Mouse (Mus musculus) midbrain, embryonic 16.5 days (tissue): ENCODE data around the gene A930002H24Rik. TPM values are rescaled to one million over a fixed set of nuclear protein-coding genes. Genes with fewer than 3 reads are reported as not detected.

Experiments
- ATAC-seq: fragments of 200-750 bp; cut with Nextera tagmentation; 2 replicates; pipeline ENCODE4 v1.8.0; 2017; ENCODE audit warnings: moderate TSS enrichment
- H3K27ac ChIP-seq: fragments of 300-500 bp; sonication (generic); 2 replicates; pipeline ENCODE4 v1.5.1; 2014; ENCODE audit warnings: mild to moderate bottlenecking, low read length, mixed read lengths
- H3K27me3 ChIP-seq: fragments of 300-500 bp; sonication (generic); 2 replicates; pipeline ENCODE4 v1.6.1; 2014; ENCODE audit warnings: low read depth, low read length, mixed read lengths; ENCODE audit not compliant: control insufficient read depth, insufficient read depth
- H3K36me3 ChIP-seq: fragments of 300-500 bp; sonication (generic); 2 replicates; pipeline ENCODE4 v1.6.1; 2014; ENCODE audit warnings: mild to moderate bottlenecking, low read length, moderate library complexity, mixed read lengths; ENCODE audit not compliant: control insufficient read depth, insufficient read depth
- H3K4me1 ChIP-seq: fragments of 300-500 bp; sonication (generic); 2 replicates; pipeline ENCODE4 v1.6.1; 2014; ENCODE audit warnings: mild to moderate bottlenecking, low read length, mixed read lengths; ENCODE audit not compliant: control insufficient read depth, insufficient read depth
- H3K4me2 ChIP-seq: fragments of 300-500 bp; sonication (generic); 2 replicates; pipeline ENCODE4 v1.6.1; 2014; ENCODE audit warnings: mild to moderate bottlenecking, low read length, mixed read lengths
- H3K4me3 ChIP-seq: fragments of 300-500 bp; sonication (generic); 2 replicates; pipeline ENCODE4 v1.5.1; 2014; ENCODE audit warnings: low read depth, mild to moderate bottlenecking, low read length, moderate library complexity, mixed read lengths
- H3K9ac ChIP-seq: fragments of 300-500 bp; sonication (generic); 2 replicates; pipeline ENCODE4 v1.6.1; 2014; ENCODE audit warnings: low read depth, low read length, mixed read lengths
- H3K9me3 ChIP-seq: fragments of 300-500 bp; sonication (generic); replicated peaks from 2 replicates; pipeline ENCODE4 v1.6.1; 2014; ENCODE audit warnings: mild to moderate bottlenecking, low read length, mixed read lengths; ENCODE audit not compliant: control insufficient read depth, poor library complexity, severe bottlenecking
- WGBS: fragments of 180-500 bp; shearing (Covaris S2); extraction: QIAGEN DNeasy Blood & Tissue Kit; methylation state at CpG from one replicate; pipeline ENCODE4 v1.1.7; 2014; 5-methylcytosine and 5-hydroxymethylcytosine counted together
- polyA plus RNA-seq: library from polyadenylated mRNA; unstranded; fragments of >200 nt; fragmentation: Nextera tagmentation; extraction: Ambion mirVana; gene quantifications from 2 replicates; pipeline ENCODE4 v1.2.1, GENCODE M21; 2015

A930002H24Rik gene
- polyA plus RNA-seq, result 2.3 and 2.9 TPM in 2 replicates

- Histone ChIP-seq H3K4me3 (peak within 1 kb of the TSS; percentile 66), H3K27me3 (no peaks in the 10 kb centered on the region), H3K4me1 (peaks cover 12% of the 10 kb centered on the region), H3K9me3 (no peaks in the 10 kb centered on the region), H3K36me3 (no peaks in the 10 kb centered on the region), H3K4me2 (peak within 1 kb of the TSS; percentile 77), H3K27ac (peak within 1 kb of the TSS; percentile 87), H3K9ac (peak within 1 kb of the TSS; percentile 81)
- under 1% methylated on average over 41 of the region's 55 CpGs for WGBS
- peak; percentile 100 for ATAC-seq
Measured at GRCm38 (mm10) chr17:63863647-63864149, at the start of gene A930002H24Rik. Gene A930002H24Rik, minus strand, starts transcription at chr17:63863791.

GRCm38 (mm10) chr17:63909297-63909696 lies 45.7 kb upstream of the A930002H24Rik start:
- H3K4me2 ChIP-seq, result no peak overlapping the region
- no peak overlapping the region for H3K27ac ChIP-seq
- no peak overlapping the region for H3K9ac ChIP-seq
- H3K4me3 ChIP-seq, result no peak overlapping the region
- H3K27me3 ChIP-seq, result no peaks in the 10 kb centered on the region
- ATAC-seq, result no peak
- H3K4me1 ChIP-seq, result no peaks in the 10 kb centered on the region
- H3K9me3 ChIP-seq, result no peaks in the 10 kb centered on the region
- H3K36me3 ChIP-seq, result peaks cover 3% of the 10 kb centered on the region; the same call in 1 of the 2 replicates
- over 99% methylated on average over 4 of the region's 4 CpGs for WGBS

- Histone ChIP-seq H3K27ac (no peak overlapping the region), H3K4me1 (no peaks in the 10 kb centered on the region), H3K4me2 (no peak overlapping the region), H3K27me3 (no peaks in the 10 kb centered on the region), H3K36me3 (no peaks in the 10 kb centered on the region), H3K9ac (no peak overlapping the region), H3K4me3 (no peak overlapping the region), H3K9me3 (no peaks in the 10 kb centered on the region)
- WGBS, result 69% methylated on average over 7 of the region's 7 CpGs
- no peak for ATAC-seq
Measured at GRCm38 (mm10) chr17:63897050-63897449, 33.5 kb upstream of the A930002H24Rik start.

GRCm38 (mm10) chr17:63895829-63896228 lies 32.2 kb upstream of the A930002H24Rik start:
- Histone ChIP-seq H3K4me2 (no peak overlapping the region), H3K9ac (no peak overlapping the region), H3K27ac (no peak overlapping the region), H3K27me3 (no peaks in the 10 kb centered on the region), H3K9me3 (no peaks in the 10 kb centered on the region), H3K4me1 (no peaks in the 10 kb centered on the region), H3K4me3 (no peak overlapping the region), H3K36me3 (no peaks in the 10 kb centered on the region)
- no peak for ATAC-seq
- WGBS, result 89% methylated on average over 3 of the region's 3 CpGs

- ATAC-seq, result no peak
- no peak overlapping the region for H3K9ac ChIP-seq
- no peaks in the 10 kb centered on the region for H3K36me3 ChIP-seq
- no peaks in the 10 kb centered on the region for H3K9me3 ChIP-seq
- no peak overlapping the region for H3K4me2 ChIP-seq
- H3K27ac ChIP-seq, result no peak overlapping the region
- H3K27me3 ChIP-seq, result no peaks in the 10 kb centered on the region
- no peaks in the 10 kb centered on the region for H3K4me1 ChIP-seq
- no peak overlapping the region for H3K4me3 ChIP-seq
Measured at GRCm38 (mm10) chr17:63890611-63891010, 27.0 kb upstream of the A930002H24Rik start.

- H3K4me3 ChIP-seq, result no peak overlapping the region
Measured at GRCm38 (mm10) chr17:63886988-63887387, 23.4 kb upstream of the A930002H24Rik start.

GRCm38 (mm10) chr17:63880009-63880408 lies 16.4 kb upstream of the A930002H24Rik start:
- Histone ChIP-seq H3K4me3 (no peak overlapping the region), H3K27ac (no peak overlapping the region), H3K27me3 (no peaks in the 10 kb centered on the region), H3K9ac (no peak overlapping the region), H3K9me3 (no peaks in the 10 kb centered on the region), H3K4me2 (no peak overlapping the region), H3K4me1 (no peaks in the 10 kb centered on the region), H3K36me3 (no peaks in the 10 kb centered on the region)
- WGBS, result 83% methylated on average over 4 of the region's 4 CpGs
- no peak for ATAC-seq

More at GRCm38 (mm10) chr17:63886988-63887387, 23.4 kb upstream of the A930002H24Rik start:
- Histone ChIP-seq H3K9ac (no peak overlapping the region), H3K27me3 (no peaks in the 10 kb centered on the region), H3K4me2 (no peak overlapping the region), H3K36me3 (no peaks in the 10 kb centered on the region), H3K27ac (no peak overlapping the region), H3K4me1 (no peaks in the 10 kb centered on the region), H3K9me3 (no peaks in the 10 kb centered on the region)
- no peak for ATAC-seq
- WGBS, result 93% methylated on average over 2 of the region's 2 CpGs

- H3K27ac ChIP-seq, result no peak overlapping the region
- WGBS, result 76% methylated on average over 4 of the region's 4 CpGs
- no peak overlapping the region for H3K4me3 ChIP-seq
- no peaks in the 10 kb centered on the region for H3K9me3 ChIP-seq
- H3K4me1 ChIP-seq, result no peaks in the 10 kb centered on the region
- H3K4me2 ChIP-seq, result no peak overlapping the region
- no peaks in the 10 kb centered on the region for H3K27me3 ChIP-seq
- ATAC-seq, result no peak
- H3K9ac ChIP-seq, result no peak overlapping the region
- no peaks in the 10 kb centered on the region for H3K36me3 ChIP-seq
Measured at GRCm38 (mm10) chr17:63878889-63879288, 15.3 kb upstream of the A930002H24Rik start.

GRCm38 (mm10) chr17:63871773-63872172 lies 8.2 kb upstream of the A930002H24Rik start:
- ATAC-seq, result no peak
- Histone ChIP-seq H3K27ac (no peak overlapping the region), H3K27me3 (no peaks in the 10 kb centered on the region), H3K4me3 (no peak overlapping the region), H3K9me3 (no peaks in the 10 kb centered on the region), H3K9ac (no peak overlapping the region), H3K4me2 (no peak overlapping the region), H3K4me1 (no peaks in the 10 kb centered on the region), H3K36me3 (no peaks in the 10 kb centered on the region)
- WGBS, result 93% methylated on average over 7 of the region's 7 CpGs
